Mouse (Mus musculus): ENCODE measurements around the gene Lyrm2. TPM values are rescaled to one million over a fixed set of nuclear protein-coding genes. Genes with fewer than 3 reads are reported as not detected.

Lyrm2 gene
- polyA plus RNA-seq (2012; rRNA removed), result 2.8 and 9.0 TPM in 2 replicates

DNA sequence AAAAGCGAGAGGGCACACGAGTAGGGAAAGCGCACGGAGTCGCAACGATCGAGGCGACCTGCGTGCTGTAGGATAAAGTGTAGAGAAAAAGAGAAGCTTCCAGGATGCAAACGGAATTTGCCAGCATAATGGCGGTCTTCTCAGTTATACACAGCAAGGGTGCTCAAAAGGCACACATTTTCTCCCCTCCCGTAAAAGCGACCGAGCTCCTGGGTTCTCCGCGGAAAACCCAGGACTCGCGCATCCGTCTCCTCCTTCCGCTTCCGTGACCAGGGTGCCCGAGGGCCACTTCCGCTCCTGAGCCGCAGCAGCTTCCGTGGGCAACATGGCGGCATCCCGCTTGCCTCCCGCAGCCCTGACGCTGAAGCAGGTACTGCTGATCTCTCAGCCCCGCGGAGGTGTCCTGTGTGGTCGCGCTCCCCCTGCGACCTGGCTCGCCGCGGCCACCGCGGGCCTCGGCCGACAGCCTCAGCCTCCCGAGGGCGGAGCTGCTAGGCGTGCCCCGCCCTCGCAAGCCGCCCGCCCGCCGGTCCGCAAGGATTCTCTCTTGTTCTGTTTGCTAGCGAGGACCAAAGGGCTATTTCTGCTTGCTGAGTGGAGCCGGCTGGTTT, at the start of gene Lyrm2:
Lyrm2 (plus strand) TSS at position 288 of the 611 bp plus-strand sequence.

Other genes starting within 250 kb of the Lyrm2 start
- not detected in 2 replicates for gene Gja10, start 197.5 kb upstream of the Lyrm2 start, polyA plus RNA-seq (2012; rRNA removed)
- 0.77 and 1.2 TPM in 2 replicates for gene Casp8ap2, start 184.8 kb upstream of the Lyrm2 start, polyA plus RNA-seq (2012; rRNA removed)
- 7.3 and 8.0 TPM in 2 replicates for gene Mdn1, start 143.1 kb upstream of the Lyrm2 start, polyA plus RNA-seq (2012; rRNA removed)
- gene Ankrd6, start 150.6 kb downstream of the Lyrm2 start, polyA plus RNA-seq (2012; rRNA removed), result 2.2 and 2.6 TPM in 2 replicates
- gene Rragd, start 182.8 kb downstream of the Lyrm2 start, polyA plus RNA-seq (2012; rRNA removed), result 5.2 and 6.3 TPM in 2 replicates
- 19.6 and 21.6 TPM in 2 replicates for gene Ube2j1, start 231.2 kb downstream of the Lyrm2 start, polyA plus RNA-seq (2012; rRNA removed)

Measured in ovary, adult 2 months (tissue).